Mouse (Mus musculus): ENCODE measurements around the gene Sorbs1. TPM values are rescaled to one million over a fixed set of nuclear protein-coding genes. Genes with fewer than 3 reads are reported as not detected.

Gene Sorbs1
- total RNA-seq, 2 experiments from 2014 or later, result 0.15 to 7.9 TPM

- ATAC-seq (replicated peaks; ENCODE audit: poor library complexity, severe bottlenecking), result no peak
Measured at GRCm38 (mm10) chr19:40442377-40442776, 71.2 kb downstream of the Sorbs1 start.

DNA sequence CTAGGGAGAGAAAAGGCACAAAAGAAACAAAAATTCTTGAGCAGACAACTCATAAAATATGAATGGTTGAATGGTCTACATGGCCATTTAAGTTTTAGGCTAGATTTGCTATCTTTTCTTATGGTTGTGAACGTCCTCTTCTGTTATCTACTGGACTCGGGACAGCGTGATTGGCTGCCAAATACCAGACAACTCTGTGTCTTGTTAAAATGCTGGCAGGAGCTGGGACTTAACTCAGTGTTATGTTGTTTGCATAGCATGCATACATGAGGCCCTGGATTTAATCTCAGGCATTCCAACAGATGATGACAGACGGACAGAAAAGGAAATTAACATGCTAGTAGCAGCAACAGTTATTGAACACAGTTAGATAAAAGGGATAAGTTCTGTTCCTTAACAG lies 72.6 kb downstream of the Sorbs1 start:
- ATAC-seq (replicated peaks; ENCODE audit: poor library complexity, severe bottlenecking), result no peak

DNA sequence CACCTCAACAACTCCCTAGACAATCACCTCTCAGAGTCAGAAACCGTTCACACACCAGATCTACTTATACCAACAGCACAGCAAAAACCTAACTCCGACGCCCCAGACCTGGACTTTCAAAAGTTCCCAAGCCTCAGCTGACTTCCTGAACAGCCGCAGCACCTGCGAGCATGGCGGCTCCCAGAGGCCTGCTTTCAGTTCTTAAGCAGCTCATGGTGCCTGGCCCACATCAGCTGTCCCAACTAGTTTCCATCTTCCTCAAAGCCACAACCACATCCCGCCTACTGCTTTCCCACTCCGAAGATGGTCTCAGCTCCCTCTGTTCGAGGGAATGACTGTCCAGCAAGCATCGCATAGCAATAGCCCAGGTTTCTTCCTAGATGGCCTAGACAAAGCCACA lies 74.7 kb downstream of the Sorbs1 start:
- ATAC-seq (replicated peaks; ENCODE audit: poor library complexity, severe bottlenecking), result no peak

DNA sequence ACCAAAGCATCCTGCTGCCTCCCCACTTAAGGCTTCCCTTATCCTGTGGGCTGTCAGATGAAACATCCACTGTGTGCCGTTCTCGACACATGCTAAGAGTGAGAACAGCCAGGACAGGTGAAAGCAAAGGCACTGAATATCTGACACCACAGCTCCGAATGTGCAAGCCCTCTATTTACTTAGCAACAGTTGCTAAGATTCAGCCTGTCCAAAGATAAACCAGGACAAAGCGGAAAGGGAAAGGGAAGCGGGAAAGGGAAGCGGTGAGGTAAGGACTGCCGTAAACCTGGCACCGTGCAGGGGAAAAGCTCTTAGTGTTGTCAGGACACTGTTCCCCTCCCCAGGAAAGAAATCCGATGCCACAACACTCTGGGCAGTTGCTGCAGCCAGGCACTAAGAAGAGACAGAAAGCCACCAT lies 75.9 kb downstream of the Sorbs1 start:
- no peak for ATAC-seq (replicated peaks; ENCODE audit: poor library complexity, severe bottlenecking)

DNA sequence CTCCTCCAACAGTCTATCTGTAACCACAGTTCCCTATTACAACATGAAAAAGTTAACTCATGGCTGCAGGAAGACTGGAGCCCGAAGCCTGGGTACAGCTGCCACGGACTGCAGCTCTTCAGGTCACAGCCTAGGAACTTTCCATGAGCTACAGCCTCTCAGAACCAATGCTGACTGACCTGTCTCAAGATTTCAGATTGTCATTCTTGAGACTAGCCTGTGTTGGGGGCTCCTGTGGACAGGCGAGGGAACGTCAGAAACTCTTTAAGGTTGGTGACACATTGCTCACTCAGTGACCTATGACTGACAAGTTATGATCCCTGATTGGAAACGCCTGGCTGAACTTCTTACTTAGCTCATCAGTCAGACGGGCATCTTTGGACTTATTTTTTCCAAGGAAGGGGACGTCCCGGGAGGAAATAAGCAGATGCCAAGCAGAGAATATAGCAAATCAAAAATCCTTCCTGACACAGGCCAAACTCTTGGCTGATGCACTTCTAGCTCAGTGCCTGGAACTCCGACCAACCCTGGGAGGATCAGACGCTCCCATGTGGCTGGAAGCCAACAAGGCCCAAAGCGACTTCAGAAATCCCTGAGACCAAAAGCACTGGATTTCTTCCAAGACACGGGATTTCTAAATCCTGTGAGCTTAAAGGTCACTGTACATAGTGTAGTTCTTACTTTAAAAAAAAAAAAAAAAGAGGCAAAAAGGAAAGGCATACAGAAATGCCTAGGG lies 76.9 kb downstream of the Sorbs1 start:
- no peak for ATAC-seq (replicated peaks; ENCODE audit: poor library complexity, severe bottlenecking)

GRCm38 (mm10) chr19:40435797-40436196 lies 77.8 kb downstream of the Sorbs1 start:
- no peak for ATAC-seq (replicated peaks; ENCODE audit: poor library complexity, severe bottlenecking)

- no peak for ATAC-seq (replicated peaks; ENCODE audit: poor library complexity, severe bottlenecking)
Measured at GRCm38 (mm10) chr19:40435045-40435444, 78.5 kb downstream of the Sorbs1 start.

DNA sequence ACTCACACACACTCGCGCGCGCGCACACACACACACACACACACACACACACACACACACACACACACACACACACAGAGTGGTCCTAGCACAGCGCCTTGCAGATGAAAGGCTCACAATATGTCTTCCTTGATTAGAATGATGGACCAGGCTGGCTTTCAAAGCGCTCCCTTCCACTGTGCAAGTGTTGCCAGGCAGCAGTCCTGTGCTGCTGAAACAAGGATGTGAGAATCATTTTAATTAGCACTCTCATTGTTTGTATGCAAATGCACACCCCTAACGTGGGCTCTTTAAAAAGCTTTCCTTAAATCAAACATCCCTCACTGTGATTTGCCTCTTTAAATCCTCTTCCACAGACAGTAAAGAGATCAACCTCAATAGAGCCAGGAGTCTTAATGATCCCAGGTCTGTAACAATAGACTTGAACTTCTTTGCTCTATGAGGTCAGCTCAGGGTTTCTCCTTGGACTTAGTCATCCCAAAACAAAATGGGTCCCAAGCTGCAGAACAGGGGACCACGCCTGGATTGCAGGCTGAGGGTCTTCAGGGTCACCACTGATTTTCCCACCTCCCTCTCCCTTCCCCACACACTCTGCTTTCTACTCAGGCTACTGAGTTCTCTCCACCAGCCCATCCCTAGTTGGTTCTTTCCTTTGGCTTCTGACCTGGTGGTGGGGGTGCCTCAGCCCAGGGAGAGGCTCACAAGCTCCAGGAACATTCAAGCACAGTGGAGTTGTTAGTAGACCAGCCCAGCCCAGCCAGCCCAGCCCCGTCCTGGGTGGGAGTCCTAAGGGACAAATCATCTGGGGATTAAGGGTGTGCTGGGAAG lies 79.3 kb downstream of the Sorbs1 start:
- no peak for ATAC-seq (replicated peaks; ENCODE audit: poor library complexity, severe bottlenecking)

DNA sequence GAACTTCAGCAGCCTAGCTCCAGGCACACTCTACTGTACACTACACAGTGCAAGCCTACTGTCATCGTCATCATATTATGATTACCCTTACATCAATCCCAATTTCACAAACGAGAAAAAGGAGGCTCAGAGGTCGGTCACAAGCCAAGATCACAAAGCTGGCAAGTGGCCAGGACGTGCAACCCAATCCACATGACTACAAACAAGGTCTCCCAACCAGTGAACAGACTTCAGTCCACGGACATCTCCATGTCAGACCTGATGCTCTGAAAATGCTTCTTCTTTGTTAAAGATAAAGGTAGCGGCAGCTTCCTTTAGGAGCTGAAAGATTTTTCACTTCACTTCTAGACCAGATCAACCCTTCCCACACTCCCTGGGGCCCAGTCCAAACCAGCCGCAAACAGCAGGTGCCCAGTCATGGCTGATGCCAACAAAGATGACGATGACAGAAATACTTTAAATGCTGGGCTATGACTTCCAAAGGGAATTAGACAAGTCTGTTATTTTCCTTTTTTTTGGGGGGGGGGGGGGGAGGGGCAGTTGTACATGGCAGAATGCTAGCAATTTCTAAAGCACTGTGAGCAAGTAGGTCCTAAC lies 80.2 kb downstream of the Sorbs1 start:
- no peak for ATAC-seq (replicated peaks; ENCODE audit: poor library complexity, severe bottlenecking)

- ATAC-seq (replicated peaks; ENCODE audit: poor library complexity, severe bottlenecking), result no peak
Measured at GRCm38 (mm10) chr19:40431969-40432368, 81.6 kb downstream of the Sorbs1 start.

DNA sequence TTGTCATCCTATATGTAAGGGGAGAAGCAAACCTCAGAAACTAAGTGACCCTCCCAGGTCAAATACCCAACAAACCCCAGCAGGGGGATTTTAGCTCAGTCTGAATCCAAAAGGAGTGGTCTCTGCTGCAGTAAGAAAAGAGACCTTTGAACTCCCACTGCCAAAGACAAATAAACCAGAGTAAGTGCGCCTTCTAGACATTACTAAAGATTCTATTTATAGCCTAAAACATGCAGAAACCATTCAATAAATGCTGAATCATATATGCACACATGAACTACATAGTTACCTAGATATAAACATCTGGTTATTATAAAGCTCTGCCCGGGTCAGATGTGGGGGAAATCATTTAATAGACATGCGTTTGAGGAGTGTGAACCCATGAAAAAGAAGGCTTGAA lies 84.0 kb downstream of the Sorbs1 start:
- no peak for ATAC-seq (replicated peaks; ENCODE audit: poor library complexity, severe bottlenecking)

GRCm38 (mm10) chr19:40429169-40429568 lies 84.4 kb downstream of the Sorbs1 start:
- ATAC-seq (replicated peaks; ENCODE audit: poor library complexity, severe bottlenecking), result no peak

GRCm38 (mm10) chr19:40426103-40426960 lies 87.2 kb downstream of the Sorbs1 start:
- no peak for ATAC-seq (replicated peaks; ENCODE audit: poor library complexity, severe bottlenecking)

DNA sequence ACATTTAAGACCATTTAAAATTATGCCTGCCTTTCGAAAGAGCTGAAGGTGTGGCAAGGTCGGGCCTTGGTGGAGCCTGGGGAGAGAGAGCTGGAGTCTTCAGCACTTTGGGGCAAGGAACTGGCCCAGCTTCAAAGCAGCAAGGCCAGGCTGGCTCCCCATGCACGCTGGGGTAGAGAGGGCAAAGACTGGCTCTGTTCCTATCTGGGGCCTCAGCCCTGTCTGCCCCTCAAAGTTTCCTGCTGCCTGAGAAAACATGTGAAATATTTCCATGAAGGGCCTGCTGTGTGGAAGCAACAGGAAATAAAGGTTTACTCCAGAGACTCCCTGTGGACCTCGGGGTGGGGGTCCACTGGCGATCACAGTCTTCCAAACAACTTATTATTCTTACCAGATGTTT lies 88.3 kb downstream of the Sorbs1 start:
- no peak for ATAC-seq (replicated peaks; ENCODE audit: poor library complexity, severe bottlenecking)

- ATAC-seq (replicated peaks; ENCODE audit: poor library complexity, severe bottlenecking), result no peak
Measured at GRCm38 (mm10) chr19:40421037-40421436, 92.5 kb downstream of the Sorbs1 start.

- ATAC-seq (replicated peaks; ENCODE audit: poor library complexity, severe bottlenecking), result no peak
Measured at GRCm38 (mm10) chr19:40419315-40419714, 94.3 kb downstream of the Sorbs1 start.

GRCm38 (mm10) chr19:40417155-40417821 lies 96.3 kb downstream of the Sorbs1 start:
- ATAC-seq (replicated peaks; ENCODE audit: poor library complexity, severe bottlenecking), result no peak

DNA sequence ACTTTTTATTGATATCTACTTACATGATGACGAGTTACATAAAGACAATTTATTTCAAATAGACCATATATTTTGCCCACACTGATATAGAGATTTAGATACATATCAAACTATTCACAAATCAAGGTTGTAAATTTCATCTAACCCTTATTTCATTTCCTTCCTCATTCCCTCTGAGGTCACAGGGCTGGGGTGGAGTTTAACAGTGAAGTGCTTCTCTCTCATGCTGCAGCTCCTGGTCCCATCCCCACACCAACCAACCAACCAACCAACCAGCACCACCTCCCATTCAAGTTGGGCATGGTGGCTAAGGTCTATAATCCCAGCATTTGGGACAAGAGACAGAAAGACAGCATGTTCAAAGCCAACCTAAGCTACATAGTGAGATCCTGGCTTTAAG lies 97.9 kb downstream of the Sorbs1 start:
- peak; percentile 40; the same call in 1 of the 2 replicates for ATAC-seq (replicated peaks; ENCODE audit: poor library complexity, severe bottlenecking)

DNA sequence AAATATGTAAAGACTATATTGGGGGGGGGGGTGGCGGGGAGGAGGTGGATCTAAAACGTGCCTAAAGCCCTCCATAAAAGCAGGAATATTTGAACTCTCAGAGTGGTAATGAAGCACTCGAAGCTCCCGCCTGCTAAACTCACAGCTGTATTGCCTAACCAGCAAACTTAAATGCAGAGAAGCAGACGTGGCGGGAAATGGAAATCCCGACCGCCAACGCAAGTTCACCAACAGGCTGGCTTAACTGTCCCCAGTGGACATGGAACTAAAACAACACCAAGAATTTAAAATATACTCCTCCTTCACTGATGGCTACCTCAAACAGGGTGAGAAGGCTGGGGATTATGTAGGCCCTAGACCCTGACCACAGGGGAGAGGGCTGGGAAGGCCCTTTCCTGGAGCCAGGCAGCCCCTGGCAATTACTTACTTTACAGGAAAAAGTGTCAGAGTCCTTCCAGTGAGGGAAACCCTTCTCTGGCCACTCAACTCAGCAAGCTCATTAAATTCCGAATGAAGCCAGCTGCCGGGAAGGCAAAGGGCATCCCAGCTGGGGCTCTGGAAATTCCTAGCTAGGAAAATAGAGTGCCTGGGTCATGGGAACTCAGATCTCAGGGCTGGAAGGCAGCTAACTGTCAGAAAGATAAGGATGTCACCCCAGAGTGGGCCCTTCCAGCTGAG lies 98.6 kb downstream of the Sorbs1 start:
- no peak for ATAC-seq (replicated peaks; ENCODE audit: poor library complexity, severe bottlenecking)

Measured in granulocyte monocyte progenitor cell, adult 5-6 weeks (primary cell).